Mouse (Mus musculus): Measurements from ENCODE around the gene Naa40. TPM values are rescaled to one million over a fixed set of nuclear protein-coding genes. Genes with fewer than 3 reads are reported as not detected.

Gene Naa40
- polyA plus RNA-seq, 1 experiment from 2014 or later = 47.8 TPM

GRCm38 (mm10) chr19:7189026-7189425 is 52.0 kb downstream of the Naa40 start:
- 79% methylated on average over 4 of the region's 4 CpGs for WGBS
- no peak overlapping the region for H3K9ac ChIP-seq (ENCODE audit: low read depth, low read length)

GRCm38 (mm10) chr19:7187157-7187556 is 53.8 kb downstream of the Naa40 start:
- H3K4me3 ChIP-seq (ENCODE audit: low read depth, low read length) = no peak overlapping the region
- no peaks in the 10 kb centered on the region for H3K9me3 ChIP-seq (ENCODE audit: control insufficient read depth, low read length)
- no peak overlapping the region for H3K4me2 ChIP-seq (ENCODE audit: low read depth, low read length)
- no peak for ATAC-seq (ENCODE audit: low read depth)
- 40% methylated on average over 5 of the region's 5 CpGs for WGBS
- H3K27me3 ChIP-seq (replicated peaks; ENCODE audit: control insufficient read depth, insufficient read depth, low read length) = no peaks in the 10 kb centered on the region
- H3K36me3 ChIP-seq (ENCODE audit: control insufficient read depth, insufficient read depth, low read length) = no peaks in the 10 kb centered on the region
- DNase-seq (ENCODE audit: low spot score) = peak; percentile 51
- H3K4me1 ChIP-seq (ENCODE audit: control insufficient read depth, insufficient read depth, low read length) = peaks cover 14% of the 10 kb centered on the region
- no peak overlapping the region for H3K27ac ChIP-seq (replicated peaks; ENCODE audit: low read depth, low read length)
- H3K9ac ChIP-seq (ENCODE audit: low read depth, low read length) = no peak overlapping the region

More at GRCm38 (mm10) chr19:7189026-7189425, 52.0 kb downstream of the Naa40 start:
- peaks cover 3% of the 10 kb centered on the region; the same call in 1 of the 2 replicates for H3K4me1 ChIP-seq (ENCODE audit: control insufficient read depth, insufficient read depth, low read length)
- H3K9me3 ChIP-seq (ENCODE audit: control insufficient read depth, low read length) = no peaks in the 10 kb centered on the region
- no peaks in the 10 kb centered on the region for H3K27me3 ChIP-seq (replicated peaks; ENCODE audit: control insufficient read depth, insufficient read depth, low read length)
- H3K27ac ChIP-seq (replicated peaks; ENCODE audit: low read depth, low read length) = no peak overlapping the region
- DNase-seq (ENCODE audit: low spot score) = no peak
- ATAC-seq (ENCODE audit: low read depth) = no peak
- no peaks in the 10 kb centered on the region for H3K36me3 ChIP-seq (ENCODE audit: control insufficient read depth, insufficient read depth, low read length)
- H3K4me3 ChIP-seq (ENCODE audit: low read depth, low read length) = no peak overlapping the region
- H3K4me2 ChIP-seq (ENCODE audit: low read depth, low read length) = no peak overlapping the region

GRCm38 (mm10) chr19:7185715-7186291 is 55.2 kb downstream of the Naa40 start:
- no peak for DNase-seq (ENCODE audit: low spot score)
- Histone ChIP-seq H3K4me2 (ENCODE audit: low read depth, low read length) (no peak overlapping the region), H3K9me3 (ENCODE audit: control insufficient read depth, low read length) (no peaks in the 10 kb centered on the region), H3K4me3 (ENCODE audit: low read depth, low read length) (no peak overlapping the region), H3K27me3 (replicated peaks; ENCODE audit: control insufficient read depth, insufficient read depth, low read length) (no peaks in the 10 kb centered on the region), H3K36me3 (ENCODE audit: control insufficient read depth, insufficient read depth, low read length) (no peaks in the 10 kb centered on the region), H3K4me1 (ENCODE audit: control insufficient read depth, insufficient read depth, low read length) (peaks cover 21% of the 10 kb centered on the region), H3K27ac (replicated peaks; ENCODE audit: low read depth, low read length) (no peak overlapping the region), H3K9ac (ENCODE audit: low read depth, low read length) (no peak overlapping the region)
- WGBS = 13% methylated on average over 18 of the region's 18 CpGs
- no peak for ATAC-seq (ENCODE audit: low read depth)

GRCm38 (mm10) chr19:7185059-7185458 is 55.9 kb downstream of the Naa40 start:
- Histone ChIP-seq H3K4me1 (ENCODE audit: control insufficient read depth, insufficient read depth, low read length) (peaks cover 21% of the 10 kb centered on the region), H3K4me2 (ENCODE audit: low read depth, low read length) (no peak overlapping the region), H3K27ac (replicated peaks; ENCODE audit: low read depth, low read length) (no peak overlapping the region), H3K9me3 (ENCODE audit: control insufficient read depth, low read length) (no peaks in the 10 kb centered on the region), H3K9ac (ENCODE audit: low read depth, low read length) (no peak overlapping the region), H3K27me3 (replicated peaks; ENCODE audit: control insufficient read depth, insufficient read depth, low read length) (no peaks in the 10 kb centered on the region), H3K4me3 (ENCODE audit: low read depth, low read length) (no peak overlapping the region), H3K36me3 (ENCODE audit: control insufficient read depth, insufficient read depth, low read length) (no peaks in the 10 kb centered on the region)
- ATAC-seq (ENCODE audit: low read depth) (no peak), DNase-seq (ENCODE audit: low spot score) (no peak)
- WGBS = 47% methylated on average over 4 of the region's 4 CpGs

- WGBS = 53% methylated on average over 11 of the region's 11 CpGs
- Histone ChIP-seq H3K36me3 (ENCODE audit: control insufficient read depth, insufficient read depth, low read length) (no peaks in the 10 kb centered on the region), H3K4me3 (ENCODE audit: low read depth, low read length) (no peak overlapping the region), H3K9me3 (ENCODE audit: control insufficient read depth, low read length) (no peaks in the 10 kb centered on the region), H3K4me2 (ENCODE audit: low read depth, low read length) (no peak overlapping the region), H3K4me1 (ENCODE audit: control insufficient read depth, insufficient read depth, low read length) (peaks cover 22% of the 10 kb centered on the region), H3K27ac (replicated peaks; ENCODE audit: low read depth, low read length) (no peak overlapping the region), H3K27me3 (replicated peaks; ENCODE audit: control insufficient read depth, insufficient read depth, low read length) (no peaks in the 10 kb centered on the region), H3K9ac (ENCODE audit: low read depth, low read length) (no peak overlapping the region)
- DNase-seq (ENCODE audit: low spot score) (no peak), ATAC-seq (ENCODE audit: low read depth) (no peak)
Observed at GRCm38 (mm10) chr19:7183419-7183818, 57.6 kb downstream of the Naa40 start.

- Histone ChIP-seq H3K9me3 (ENCODE audit: control insufficient read depth, low read length) (no peaks in the 10 kb centered on the region), H3K4me1 (ENCODE audit: control insufficient read depth, insufficient read depth, low read length) (peaks cover 25% of the 10 kb centered on the region), H3K9ac (ENCODE audit: low read depth, low read length) (0 out of 2 replicates have a peak overlapping the region, but pooled peaks have one; percentile 2), H3K36me3 (ENCODE audit: control insufficient read depth, insufficient read depth, low read length) (no peaks in the 10 kb centered on the region), H3K4me3 (ENCODE audit: low read depth, low read length) (peak overlapping the region; percentile 10), H3K4me2 (ENCODE audit: low read depth, low read length) (peak overlapping the region; percentile 43), H3K27me3 (replicated peaks; ENCODE audit: control insufficient read depth, insufficient read depth, low read length) (no peaks in the 10 kb centered on the region), H3K27ac (replicated peaks; ENCODE audit: low read depth, low read length) (peak overlapping the region; percentile 49; the same call in 1 of the 2 replicates)
- WGBS = 3% methylated on average over 23 of the region's 23 CpGs
- DNase-seq (ENCODE audit: low spot score) = peak; percentile 86
- peak; percentile 80 for ATAC-seq (ENCODE audit: low read depth)
Observed at GRCm38 (mm10) chr19:7182273-7182949, 58.6 kb downstream of the Naa40 start.

- H3K4me2 ChIP-seq (ENCODE audit: low read depth, low read length) = no peak overlapping the region
- ATAC-seq (ENCODE audit: low read depth) = no peak
- H3K27me3 ChIP-seq (replicated peaks; ENCODE audit: control insufficient read depth, insufficient read depth, low read length) = no peaks in the 10 kb centered on the region
- H3K36me3 ChIP-seq (ENCODE audit: control insufficient read depth, insufficient read depth, low read length) = no peaks in the 10 kb centered on the region
- H3K9ac ChIP-seq (ENCODE audit: low read depth, low read length) = no peak overlapping the region
- no peak overlapping the region for H3K4me3 ChIP-seq (ENCODE audit: low read depth, low read length)
- H3K4me1 ChIP-seq (ENCODE audit: control insufficient read depth, insufficient read depth, low read length) = peaks cover 27% of the 10 kb centered on the region
- no peak overlapping the region for H3K27ac ChIP-seq (replicated peaks; ENCODE audit: low read depth, low read length)
- WGBS = 52% methylated on average over 7 of the region's 7 CpGs
- DNase-seq (ENCODE audit: low spot score) = no peak
- no peaks in the 10 kb centered on the region for H3K9me3 ChIP-seq (ENCODE audit: control insufficient read depth, low read length)
Observed at GRCm38 (mm10) chr19:7181496-7181895, 59.5 kb downstream of the Naa40 start.

GRCm38 (mm10) chr19:7180756-7181405 is 60.1 kb downstream of the Naa40 start:
- Histone ChIP-seq H3K9ac (ENCODE audit: low read depth, low read length) (no peak overlapping the region), H3K4me3 (ENCODE audit: low read depth, low read length) (no peak overlapping the region), H3K27me3 (replicated peaks; ENCODE audit: control insufficient read depth, insufficient read depth, low read length) (no peaks in the 10 kb centered on the region), H3K27ac (replicated peaks; ENCODE audit: low read depth, low read length) (no peak overlapping the region), H3K4me1 (ENCODE audit: control insufficient read depth, insufficient read depth, low read length) (peaks cover 31% of the 10 kb centered on the region), H3K4me2 (ENCODE audit: low read depth, low read length) (no peak overlapping the region), H3K9me3 (ENCODE audit: control insufficient read depth, low read length) (no peaks in the 10 kb centered on the region), H3K36me3 (ENCODE audit: control insufficient read depth, insufficient read depth, low read length) (no peaks in the 10 kb centered on the region)
- WGBS = 81% methylated on average over 8 of the region's 8 CpGs
- no peak for ATAC-seq (ENCODE audit: low read depth)
- DNase-seq (ENCODE audit: low spot score) = no peak
